Mouse (Mus musculus): ENCODE measurements at regions not wholly inside any gene's neighbourhood (a gene's known extent, or its start where the extent isn't known, plus 50 kb on each side); places are given as distances from the start of the nearest gene placed in this dataset.

- Histone ChIP-seq H3K9ac (ENCODE audit: low read depth, low read length) (no peak overlapping the region), H3K4me2 (ENCODE audit: low read length) (no peak overlapping the region), H3K4me1 (ENCODE audit: control insufficient read depth, insufficient read depth, low read depth, low read length) (no peaks in the 10 kb centered on the region), H3K9me3 (ENCODE audit: control insufficient read depth, low read length) (no peaks in the 10 kb centered on the region), H3K36me3 (ENCODE audit: control insufficient read depth, insufficient read depth, low read length) (no peaks in the 10 kb centered on the region), H3K4me3 (ENCODE audit: low read length) (no peak overlapping the region), H3K27ac (ENCODE audit: low read depth, low read length) (no peak overlapping the region), H3K27me3 (replicated peaks; ENCODE audit: control insufficient read depth, insufficient read depth, low read length) (no peaks in the 10 kb centered on the region)
- ATAC-seq = no peak
Measured at GRCm38 (mm10) chr11:24925135-24925534, 847.3 kb downstream of the Bcl11a start.

- H3K27ac ChIP-seq (ENCODE audit: low read depth, low read length) = no peak overlapping the region
- H3K4me1 ChIP-seq (ENCODE audit: control insufficient read depth, insufficient read depth, low read depth, low read length) = no peaks in the 10 kb centered on the region
- H3K36me3 ChIP-seq (ENCODE audit: control insufficient read depth, insufficient read depth, low read length) = no peaks in the 10 kb centered on the region
- ATAC-seq = no peak
- H3K9me3 ChIP-seq (ENCODE audit: control insufficient read depth, low read length) = no peaks in the 10 kb centered on the region
- H3K9ac ChIP-seq (ENCODE audit: low read depth, low read length) = no peak overlapping the region
- no peaks in the 10 kb centered on the region for H3K27me3 ChIP-seq (replicated peaks; ENCODE audit: control insufficient read depth, insufficient read depth, low read length)
- no peak overlapping the region for H3K4me3 ChIP-seq (ENCODE audit: low read length)
- H3K4me2 ChIP-seq (ENCODE audit: low read length) = no peak overlapping the region
Measured at GRCm38 (mm10) chr11:24943646-24944045, 865.8 kb downstream of the Bcl11a start.

- Histone ChIP-seq H3K9me3 (ENCODE audit: control insufficient read depth, low read length) (no peaks in the 10 kb centered on the region), H3K27me3 (replicated peaks; ENCODE audit: control insufficient read depth, insufficient read depth, low read length) (no peaks in the 10 kb centered on the region), H3K27ac (ENCODE audit: low read depth, low read length) (no peak overlapping the region), H3K36me3 (ENCODE audit: control insufficient read depth, insufficient read depth, low read length) (no peaks in the 10 kb centered on the region), H3K9ac (ENCODE audit: low read depth, low read length) (no peak overlapping the region), H3K4me3 (ENCODE audit: low read length) (no peak overlapping the region), H3K4me2 (ENCODE audit: low read length) (no peak overlapping the region), H3K4me1 (ENCODE audit: control insufficient read depth, insufficient read depth, low read depth, low read length) (no peaks in the 10 kb centered on the region)
- 45% methylated on average over 1 of the region's 1 CpGs for WGBS
- no peak for ATAC-seq
Measured at GRCm38 (mm10) chr11:24951161-24951560, 873.3 kb downstream of the Bcl11a start.

- Histone ChIP-seq H3K9ac (ENCODE audit: low read depth, low read length) (no peak overlapping the region), H3K4me1 (ENCODE audit: control insufficient read depth, insufficient read depth, low read depth, low read length) (no peaks in the 10 kb centered on the region), H3K27me3 (replicated peaks; ENCODE audit: control insufficient read depth, insufficient read depth, low read length) (no peaks in the 10 kb centered on the region), H3K4me3 (ENCODE audit: low read length) (no peak overlapping the region), H3K4me2 (ENCODE audit: low read length) (no peak overlapping the region), H3K36me3 (ENCODE audit: control insufficient read depth, insufficient read depth, low read length) (no peaks in the 10 kb centered on the region), H3K27ac (ENCODE audit: low read depth, low read length) (no peak overlapping the region), H3K9me3 (ENCODE audit: control insufficient read depth, low read length) (no peaks in the 10 kb centered on the region)
- WGBS = 81% methylated on average over 2 of the region's 2 CpGs
- no peak for ATAC-seq
Measured at GRCm38 (mm10) chr11:24972359-24972758, 894.5 kb downstream of the Bcl11a start.

GRCm38 (mm10) chr11:24980193-24980665 lies 902.4 kb downstream of the Bcl11a start:
- no peaks in the 10 kb centered on the region for H3K9me3 ChIP-seq (ENCODE audit: control insufficient read depth, low read length)
- 46% methylated on average over 9 of the region's 9 CpGs for WGBS
- no peak overlapping the region for H3K9ac ChIP-seq (ENCODE audit: low read depth, low read length)
- H3K27ac ChIP-seq (ENCODE audit: low read depth, low read length) = no peak overlapping the region
- H3K4me2 ChIP-seq (ENCODE audit: low read length) = peak overlapping the region; percentile 37
- H3K4me1 ChIP-seq (ENCODE audit: control insufficient read depth, insufficient read depth, low read depth, low read length) = no peaks in the 10 kb centered on the region; the same call in none of the 2 replicates
- ATAC-seq = peak; percentile 90
- H3K27me3 ChIP-seq (replicated peaks; ENCODE audit: control insufficient read depth, insufficient read depth, low read length) = no peaks in the 10 kb centered on the region
- H3K36me3 ChIP-seq (ENCODE audit: control insufficient read depth, insufficient read depth, low read length) = no peaks in the 10 kb centered on the region
- H3K4me3 ChIP-seq (ENCODE audit: low read length) = no peak overlapping the region

- Histone ChIP-seq H3K4me2 (ENCODE audit: low read length) (no peak overlapping the region), H3K4me1 (ENCODE audit: control insufficient read depth, insufficient read depth, low read depth, low read length) (no peaks in the 10 kb centered on the region; the same call in none of the 2 replicates), H3K9ac (ENCODE audit: low read depth, low read length) (no peak overlapping the region), H3K27me3 (replicated peaks; ENCODE audit: control insufficient read depth, insufficient read depth, low read length) (no peaks in the 10 kb centered on the region), H3K4me3 (ENCODE audit: low read length) (no peak overlapping the region), H3K36me3 (ENCODE audit: control insufficient read depth, insufficient read depth, low read length) (no peaks in the 10 kb centered on the region), H3K27ac (ENCODE audit: low read depth, low read length) (0 out of 2 replicates have a peak overlapping the region, but pooled peaks have one; percentile 51), H3K9me3 (ENCODE audit: control insufficient read depth, low read length) (no peaks in the 10 kb centered on the region)
- ATAC-seq = peak; percentile 68
- WGBS = 41% methylated on average over 10 of the region's 10 CpGs
Measured at GRCm38 (mm10) chr11:24983060-24983629, 905.3 kb downstream of the Bcl11a start.

GRCm38 (mm10) chr11:25005491-25005890 lies 927.6 kb downstream of the Bcl11a start:
- 29% methylated on average over 5 of the region's 5 CpGs for WGBS
- H3K9ac ChIP-seq (ENCODE audit: low read depth, low read length) = no peak overlapping the region

GRCm38 (mm10) chr11:25026786-25027185 lies 948.9 kb downstream of the Bcl11a start:
- ATAC-seq = no peak
- WGBS = 71% methylated on average over 4 of the region's 4 CpGs
- no peaks in the 10 kb centered on the region for H3K27me3 ChIP-seq (replicated peaks; ENCODE audit: control insufficient read depth, insufficient read depth, low read length)
- H3K4me1 ChIP-seq (ENCODE audit: control insufficient read depth, insufficient read depth, low read depth, low read length) = no peaks in the 10 kb centered on the region
- H3K9ac ChIP-seq (ENCODE audit: low read depth, low read length) = no peak overlapping the region
- H3K36me3 ChIP-seq (ENCODE audit: control insufficient read depth, insufficient read depth, low read length) = no peaks in the 10 kb centered on the region
- H3K27ac ChIP-seq (ENCODE audit: low read depth, low read length) = no peak overlapping the region
- no peak overlapping the region for H3K4me3 ChIP-seq (ENCODE audit: low read length)
- no peak overlapping the region for H3K4me2 ChIP-seq (ENCODE audit: low read length)
- no peaks in the 10 kb centered on the region for H3K9me3 ChIP-seq (ENCODE audit: control insufficient read depth, low read length)

More at GRCm38 (mm10) chr11:25005491-25005890, 927.6 kb downstream of the Bcl11a start:
- H3K36me3 ChIP-seq (ENCODE audit: control insufficient read depth, insufficient read depth, low read length) = no peaks in the 10 kb centered on the region
- H3K9me3 ChIP-seq (ENCODE audit: control insufficient read depth, low read length) = no peaks in the 10 kb centered on the region
- no peak overlapping the region for H3K4me2 ChIP-seq (ENCODE audit: low read length)
- ATAC-seq = no peak
- H3K4me1 ChIP-seq (ENCODE audit: control insufficient read depth, insufficient read depth, low read depth, low read length) = peaks cover 3% of the 10 kb centered on the region; the same call in 1 of the 2 replicates
- H3K27ac ChIP-seq (ENCODE audit: low read depth, low read length) = no peak overlapping the region
- no peaks in the 10 kb centered on the region for H3K27me3 ChIP-seq (replicated peaks; ENCODE audit: control insufficient read depth, insufficient read depth, low read length)
- no peak overlapping the region for H3K4me3 ChIP-seq (ENCODE audit: low read length)

- no peaks in the 10 kb centered on the region for H3K4me1 ChIP-seq (ENCODE audit: control insufficient read depth, insufficient read depth, low read depth, low read length)
- no peak for ATAC-seq
Measured at GRCm38 (mm10) chr11:25040983-25041382, 963.1 kb downstream of the Bcl11a start.

More at GRCm38 (mm10) chr11:25040983-25041382, 963.1 kb downstream of the Bcl11a start:
- 53% methylated on average over 4 of the region's 4 CpGs for WGBS
- H3K36me3 ChIP-seq (ENCODE audit: control insufficient read depth, insufficient read depth, low read length) = no peaks in the 10 kb centered on the region
- H3K4me2 ChIP-seq (ENCODE audit: low read length) = no peak overlapping the region
- no peak overlapping the region for H3K27ac ChIP-seq (ENCODE audit: low read depth, low read length)
- H3K4me3 ChIP-seq (ENCODE audit: low read length) = no peak overlapping the region
- H3K9ac ChIP-seq (ENCODE audit: low read depth, low read length) = no peak overlapping the region
- H3K9me3 ChIP-seq (ENCODE audit: control insufficient read depth, low read length) = no peaks in the 10 kb centered on the region
- no peaks in the 10 kb centered on the region for H3K27me3 ChIP-seq (replicated peaks; ENCODE audit: control insufficient read depth, insufficient read depth, low read length)
